Mouse (Mus musculus) frontal cortex, adult 2 months (tissue): Measurements from ENCODE around the gene Prkca. TPM values are rescaled to one million over a fixed set of nuclear protein-coding genes. Genes with fewer than 3 reads are reported as not detected.
A peak's percentile ranks its signal among the peaks of the same experiment; 100 is the strongest.

Experiments
- DNase-seq, 2 experiments: peaks; one replicate each; pipeline ENCODE4 v3.0.0; 2022; ENCODE audit warnings: low spot score in 1 of 2; ENCODE audit errors: extremely low spot score in 1 of 2
- polyA plus RNA-seq: library from polyadenylated mRNA; depleted of rRNA; stranded (reverse); fragments of >200 nt; gene quantifications from 2 replicates; pipeline ENCODE4 v1.2.3, GENCODE M21; 2012

Gene Prkca
- polyA plus RNA-seq, 1 experiment, result 80.3 TPM

GRCm38 (mm10) chr11:107979497-107980174, 364.1 kb downstream of the Prkca start:
- no peak for DNase-seq

- no peak for DNase-seq
Observed at GRCm38 (mm10) chr11:107969943-107970342, 373.8 kb downstream of the Prkca start.

DNA sequence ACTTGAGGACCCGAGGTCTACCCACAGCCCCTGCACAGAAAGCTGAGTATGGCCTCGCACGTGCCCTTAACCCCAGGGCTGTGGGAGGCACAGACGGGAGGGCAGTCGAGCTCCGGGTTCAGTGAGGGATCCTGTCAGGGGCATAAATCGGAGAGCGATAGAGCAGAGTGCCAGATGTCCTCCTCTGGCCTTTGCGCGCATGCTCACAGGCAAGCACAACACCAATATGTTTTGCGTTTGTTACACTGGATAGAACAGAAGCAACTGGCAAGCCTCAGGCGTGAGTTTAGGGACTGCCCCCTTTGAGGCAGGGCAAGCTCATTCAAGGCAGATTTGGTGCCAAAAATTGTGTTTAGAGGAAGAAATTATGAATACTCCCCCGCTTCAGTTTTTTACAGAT, 375.6 kb downstream of the Prkca start:
- DNase-seq, result no peak

GRCm38 (mm10) chr11:107966229-107966628, 377.5 kb downstream of the Prkca start:
- no peak for DNase-seq

DNA sequence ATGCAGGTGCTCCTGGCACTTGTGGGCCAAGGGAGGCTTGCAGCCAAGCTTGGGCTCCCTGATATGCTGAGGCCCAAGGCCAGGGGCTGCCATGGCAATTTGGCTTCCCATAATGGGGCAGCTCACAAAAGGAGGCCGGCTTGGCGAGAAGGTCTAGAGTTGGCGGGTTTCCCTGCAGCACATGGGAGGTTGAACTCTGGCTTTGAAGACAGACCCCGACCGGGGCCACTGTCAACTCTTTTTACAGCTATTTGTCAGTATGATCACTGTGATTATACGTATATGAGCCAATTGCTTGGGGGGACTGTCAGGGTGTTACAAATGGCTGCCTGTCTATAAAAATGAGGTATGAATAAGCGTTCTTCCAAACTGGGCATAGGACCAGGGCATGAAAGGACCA, 378.3 kb downstream of the Prkca start:
- peak; percentile 50 to 75 for DNase-seq

GRCm38 (mm10) chr11:107957566-107958350, 386.0 kb downstream of the Prkca start:
- DNase-seq, result no peak

DNA sequence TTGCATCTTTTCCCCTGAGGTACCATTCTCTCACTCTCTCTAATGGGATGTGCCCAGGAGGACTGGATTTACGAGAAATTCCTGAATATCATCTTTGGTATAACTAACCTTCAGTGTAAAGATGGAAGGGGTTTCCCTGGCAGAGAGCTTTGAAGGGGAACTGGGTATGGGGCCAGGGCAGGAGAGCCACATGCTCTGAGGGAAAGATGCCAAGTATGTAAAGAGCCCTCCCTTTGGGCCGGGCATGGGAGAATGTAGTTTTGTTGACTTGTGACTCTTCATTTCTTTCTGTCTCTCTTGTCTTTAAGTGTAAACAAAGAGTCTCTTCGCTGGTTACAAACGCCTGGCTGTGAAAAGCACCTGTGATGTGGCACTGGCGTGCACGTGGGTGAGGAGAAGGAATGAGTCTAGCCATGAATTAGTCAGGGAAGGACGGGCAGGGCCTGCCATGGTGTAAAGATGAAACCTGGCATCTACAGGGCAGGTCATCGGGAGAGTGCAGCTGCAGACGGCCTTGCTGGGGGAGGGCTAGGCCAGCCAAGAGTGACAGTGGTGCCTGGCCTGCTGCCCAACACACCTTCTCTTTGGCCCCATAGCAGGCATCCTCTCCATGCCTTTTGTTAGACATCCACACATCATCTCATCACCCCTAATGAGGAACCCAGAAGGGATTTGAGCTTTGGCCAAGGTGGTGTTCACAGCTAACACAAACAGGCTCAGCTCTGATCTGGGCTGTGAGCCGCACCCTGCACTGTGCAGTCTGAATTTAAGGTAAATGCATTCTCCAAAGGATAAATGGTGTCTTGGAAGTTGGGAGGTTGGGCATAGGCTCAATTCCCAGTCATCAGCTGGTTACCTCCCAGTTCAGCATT, 388.3 kb downstream of the Prkca start:
- DNase-seq, result no peak

GRCm38 (mm10) chr11:107951431-107951830, 392.3 kb downstream of the Prkca start:
- no peak for DNase-seq

DNA sequence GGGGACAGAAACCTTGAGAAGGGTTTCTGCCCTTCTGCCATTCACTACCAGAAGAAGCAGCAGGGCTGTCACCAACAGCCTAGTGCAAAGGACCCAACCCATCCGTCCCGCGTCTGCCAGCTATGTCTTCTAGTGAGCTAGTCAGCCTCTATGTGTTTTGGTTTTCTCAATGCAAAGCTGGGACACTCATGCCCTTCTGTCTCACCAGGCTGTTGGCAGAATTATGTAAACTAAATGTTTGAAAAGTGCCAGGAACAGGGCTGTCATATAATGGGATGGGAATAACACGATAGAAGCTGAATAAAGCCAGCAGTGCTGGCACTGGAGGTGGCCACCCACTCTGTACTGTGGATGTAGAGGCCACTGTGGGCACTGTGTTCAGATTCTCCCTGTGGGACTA, 393.1 kb downstream of the Prkca start:
- no peak for DNase-seq

DNA sequence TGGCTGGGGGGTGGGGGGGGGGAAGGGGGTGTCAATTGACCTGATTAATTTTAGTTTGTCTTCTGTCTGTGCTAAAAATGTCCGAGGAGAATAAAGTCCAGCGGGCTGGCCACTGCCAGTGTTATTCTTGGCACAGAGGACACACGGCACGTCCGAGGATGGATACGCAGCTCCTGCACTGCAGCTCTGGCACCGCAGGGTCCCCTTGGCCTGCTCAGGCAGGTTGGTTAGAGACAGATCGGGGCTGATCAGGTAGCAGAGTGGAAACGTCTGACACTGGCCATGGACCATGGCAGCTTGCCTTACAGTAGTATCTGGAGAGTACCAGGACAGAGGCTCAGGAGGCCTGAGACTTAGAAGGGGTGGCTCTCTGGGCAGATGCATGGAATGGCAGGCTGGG, 393.5 kb downstream of the Prkca start:
- no peak for DNase-seq

GRCm38 (mm10) chr11:107947951-107948350, 395.8 kb downstream of the Prkca start:
- DNase-seq, result no peak

DNA sequence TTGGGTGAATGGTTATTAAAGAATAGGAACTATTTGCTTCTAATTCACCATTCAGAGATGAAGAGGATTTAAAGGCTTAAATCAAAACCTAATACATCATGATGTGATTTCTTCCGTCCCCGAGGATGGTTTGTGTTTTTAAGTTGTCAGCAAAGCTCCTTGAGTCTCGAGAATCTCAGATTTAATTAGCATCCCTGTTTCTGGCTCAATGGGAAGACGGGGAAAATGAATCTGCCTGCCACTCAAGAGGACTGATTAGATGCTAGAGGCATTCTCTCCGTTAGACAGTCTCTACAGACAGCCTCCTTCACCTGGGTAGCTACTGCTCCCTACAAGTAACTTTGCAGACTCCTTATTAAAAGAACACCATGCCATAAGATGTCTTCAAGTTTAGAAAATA, 396.9 kb downstream of the Prkca start:
- no peak for DNase-seq

DNA sequence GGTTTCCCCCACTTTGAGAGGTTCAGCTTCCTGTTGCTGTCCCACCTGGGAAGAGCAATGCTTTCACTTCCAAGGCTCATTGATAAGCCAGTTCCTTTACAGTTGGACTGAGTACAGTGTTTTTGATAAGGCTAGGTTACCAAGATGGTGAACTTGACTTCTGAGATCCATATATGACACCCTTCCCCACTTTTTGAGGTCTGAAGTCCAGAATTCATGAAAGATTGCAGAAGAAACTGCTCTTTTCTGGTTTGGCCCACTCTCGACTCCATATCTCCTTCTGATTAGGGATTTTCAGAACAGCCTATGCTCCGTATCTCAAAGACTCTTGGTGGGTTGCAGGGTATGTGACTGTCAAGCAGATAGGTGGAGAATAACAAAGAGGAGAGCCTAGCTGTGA, 406.8 kb downstream of the Prkca start:
- DNase-seq, result no peak

DNA sequence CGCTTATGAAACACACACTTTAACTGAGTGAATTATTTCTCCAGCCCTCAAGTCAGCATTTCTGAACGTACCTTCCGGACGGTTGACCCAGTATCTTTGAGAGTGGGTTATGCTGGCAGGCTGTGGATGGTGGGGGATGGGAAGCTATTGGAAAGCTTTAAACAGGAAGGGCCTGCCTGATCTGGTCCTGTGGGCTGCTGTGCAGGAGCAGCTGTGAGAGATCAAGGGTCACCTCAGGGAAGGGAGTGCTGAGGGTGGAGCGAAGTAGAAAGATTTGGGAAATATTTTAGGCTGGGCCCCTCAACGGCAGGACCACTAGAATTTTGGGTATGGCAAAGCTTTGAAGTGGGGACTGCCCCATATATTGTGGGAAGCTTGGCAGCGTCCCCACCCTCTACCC, 412.0 kb downstream of the Prkca start:
- no peak for DNase-seq

DNA sequence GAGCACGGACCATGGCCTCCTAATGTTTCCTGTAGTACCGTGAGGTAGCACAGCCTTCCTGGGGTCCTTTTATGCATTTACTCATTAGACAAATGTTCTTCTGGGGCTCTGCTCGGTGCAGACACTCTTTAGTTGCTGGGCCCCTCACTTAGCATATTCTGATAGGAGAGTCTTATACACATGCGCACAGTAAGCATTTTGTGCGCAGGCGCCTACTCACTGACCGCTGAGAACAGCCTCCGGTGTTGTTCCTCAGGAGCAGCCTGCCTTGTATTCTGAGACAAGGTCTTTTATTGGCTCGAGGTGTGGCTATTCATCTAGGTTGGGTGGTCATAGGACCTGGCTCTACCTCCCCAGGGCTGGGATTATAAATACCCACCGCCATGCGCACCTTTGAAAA, 412.4 kb downstream of the Prkca start:
- no peak for DNase-seq

DNA sequence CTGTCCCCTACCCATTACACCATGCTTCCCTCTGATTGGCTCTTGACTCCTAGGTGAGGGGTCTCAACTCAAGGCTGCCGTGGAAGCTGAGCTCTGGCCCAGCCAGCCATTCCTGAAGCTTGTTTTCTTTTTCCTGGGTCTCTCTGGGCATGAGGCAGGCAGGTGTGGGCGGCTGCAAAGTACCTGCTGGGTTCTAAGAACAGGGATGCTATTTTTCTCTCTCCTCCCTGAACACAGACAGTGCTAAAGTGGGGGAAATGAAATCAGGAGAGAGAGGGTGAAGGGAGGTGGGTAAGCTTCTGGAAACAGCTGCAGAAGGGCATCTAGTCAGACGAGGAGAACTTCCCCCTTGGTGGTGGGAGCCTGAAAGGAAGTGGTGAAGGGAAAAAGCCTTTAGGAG, 414.0 kb downstream of the Prkca start:
- peak in 1 of 2 experiments; percentile 32 for DNase-seq

DNA sequence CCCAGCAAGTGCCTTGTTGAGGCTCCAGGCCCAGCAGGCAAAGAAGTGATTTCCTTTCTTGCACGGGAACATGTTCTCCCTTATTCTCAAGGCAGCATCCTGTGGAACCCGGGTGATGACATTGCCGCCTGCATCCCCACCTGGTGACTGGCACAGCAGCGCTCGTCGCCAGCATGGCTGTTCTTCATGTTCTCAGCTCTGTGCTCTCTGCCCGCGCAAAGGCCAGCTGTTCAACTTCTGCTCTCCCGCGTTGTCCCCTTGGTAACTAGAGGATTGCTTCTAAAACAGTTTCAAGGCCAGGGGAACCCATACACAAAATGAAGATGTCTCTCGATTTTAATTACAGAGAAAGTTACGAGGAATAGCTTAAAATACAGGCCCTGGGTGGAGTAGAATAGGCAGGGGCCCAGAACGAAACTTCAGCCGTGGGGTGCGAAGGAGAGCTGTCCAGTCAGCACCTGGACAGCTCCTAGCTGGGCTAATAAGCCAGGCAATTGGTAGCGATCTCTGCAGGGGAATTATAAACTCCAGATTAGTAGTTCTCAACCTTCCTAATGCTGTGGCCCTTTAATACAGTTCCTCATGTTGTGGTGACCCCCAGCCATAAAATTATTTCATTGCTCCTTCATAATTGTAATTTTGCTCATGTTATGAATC, 423.7 kb downstream of the Prkca start:
- no peak for DNase-seq

DNA sequence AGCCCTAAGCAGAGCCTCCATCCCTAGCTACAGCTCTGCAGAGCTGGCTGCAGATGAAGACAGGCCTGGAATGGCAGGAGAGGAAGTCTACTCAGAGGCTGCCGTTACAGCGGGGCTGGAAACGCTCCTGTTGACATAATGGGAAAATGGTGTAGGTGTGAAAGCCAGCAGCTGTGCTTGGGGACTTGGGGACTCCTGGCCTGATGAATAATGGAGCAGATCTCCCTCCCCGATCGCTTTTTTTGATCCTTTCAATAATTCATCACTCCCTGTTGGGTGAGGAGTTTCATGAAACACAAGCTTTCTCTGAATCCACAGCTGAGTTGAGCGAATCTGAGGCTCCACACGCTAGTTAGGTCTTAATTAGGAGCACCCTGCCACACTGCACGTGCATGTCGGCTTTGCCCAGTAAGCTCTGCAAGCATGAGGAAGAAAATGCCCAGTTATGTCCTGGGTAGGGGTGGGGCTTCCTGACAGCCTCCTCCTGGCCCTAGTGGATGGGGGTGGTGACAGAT, 425.9 kb downstream of the Prkca start:
- peak; percentile 40 to 46 for DNase-seq

DNA sequence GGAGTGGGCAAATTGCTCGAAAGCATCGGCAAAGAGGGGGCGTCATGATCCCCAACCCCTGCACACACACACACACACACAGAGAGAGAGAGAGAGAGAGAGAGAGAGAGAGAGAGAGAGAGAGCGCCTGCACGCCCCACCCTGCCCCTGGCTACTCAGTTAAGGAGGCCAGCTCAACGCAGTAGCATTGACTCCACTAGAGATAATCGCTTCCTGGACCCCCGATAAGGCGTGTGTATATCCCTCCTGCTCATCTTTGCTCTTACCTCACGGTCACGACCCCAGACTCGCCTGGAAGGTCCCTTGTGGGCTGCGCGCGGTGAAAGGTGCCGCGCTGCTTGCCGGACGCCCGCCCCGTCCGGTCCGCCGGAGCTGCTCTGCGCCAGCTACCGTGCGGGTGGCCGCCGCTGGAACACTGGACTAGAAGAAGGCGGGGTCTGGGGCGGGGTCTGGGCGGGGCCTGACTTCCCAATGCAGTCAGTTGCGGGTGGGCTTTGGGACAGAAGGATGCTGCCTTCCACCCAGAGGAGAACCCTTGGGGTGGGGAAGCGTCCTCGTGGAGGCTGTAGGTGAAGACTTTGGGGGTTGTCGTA, 429.0 kb downstream of the Prkca start, which contains the start of gene Cacng5:
Gene Cacng5, minus strand, starts transcription at position 422 of the 593 bp plus-strand sequence.
- peak in 1 of 2 experiments; percentile 31 for DNase-seq

GRCm38 (mm10) chr11:107913317-107913716, 430.4 kb downstream of the Prkca start:
- peak in 1 of 2 experiments; percentile 36 for DNase-seq
